In the genomic region with DNA sequence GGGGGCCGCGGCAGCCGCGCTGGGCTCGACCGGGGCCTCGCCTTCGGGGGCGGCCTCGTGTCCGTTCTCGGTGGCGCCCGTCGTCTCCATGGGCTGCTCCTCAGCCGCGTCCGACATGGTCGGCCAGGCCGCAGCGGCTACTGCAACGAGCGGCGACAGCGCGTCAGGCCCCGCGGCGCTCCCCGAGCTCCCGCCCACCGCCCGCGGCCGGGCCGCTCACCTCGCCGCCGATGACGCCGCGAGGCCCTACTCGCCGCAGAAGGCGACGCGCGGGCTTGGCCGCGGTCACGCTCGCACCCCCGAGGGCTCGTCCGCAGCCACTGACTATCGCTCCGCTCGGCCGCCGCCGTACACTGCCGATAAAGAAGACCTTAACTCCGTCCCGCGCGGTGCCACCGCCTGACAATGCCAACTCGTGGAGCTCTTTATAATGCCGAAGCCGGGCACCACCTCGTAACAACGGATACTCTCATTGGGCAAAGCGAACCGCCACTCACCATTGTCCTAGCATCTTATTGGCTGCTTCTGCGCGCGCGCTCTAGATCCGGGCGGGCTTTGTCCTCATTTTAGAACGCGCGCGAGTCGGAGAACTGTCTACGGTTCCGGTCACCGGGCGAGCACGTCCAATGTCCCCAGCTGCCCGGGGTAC, we compare ENCODE assay signal across 8 mouse cellular contexts. TPM values are rescaled to one million over a fixed set of nuclear protein-coding genes. Genes with fewer than 3 reads are reported as not detected.
DNase-seq lines count a peak whose midpoint lies in the region; ATAC-seq lines count a peak whose summit lies in the region.

A gene (minus strand): TSS at position 401 of the 649 bp plus-strand sequence.

- H3K27ac ChIP-seq in hindbrain, embryonic 13.5 days: peak within 1 kb of the TSS; percentile 97

- H3K4me1 ChIP-seq in hindbrain, embryonic 13.5 days (replicated peaks): peaks cover 46% of the 10 kb centered on the region

- H3K36me3 ChIP-seq in hindbrain, embryonic 13.5 days: peaks cover 37% of the 10 kb centered on the region

- H3K9ac ChIP-seq in hindbrain, embryonic 13.5 days: peak within 1 kb of the TSS; percentile 99

- WGBS in hindbrain, embryonic 13.5 days: under 1% methylated on average over 83 of the region's 91 CpGs

- no peaks in the 10 kb centered on the region for H3K27me3 ChIP-seq in hindbrain, embryonic 13.5 days

- H3K4me3 ChIP-seq in hindbrain, embryonic 13.5 days: peak within 1 kb of the TSS; percentile 96

- H3K9me3 ChIP-seq in hindbrain, embryonic 13.5 days: no peaks in the 10 kb centered on the region

- DNase-seq in NIH3T3 (ENCODE audit: low read depth): peak; percentile 98
- DNase-seq in cerebellum, postnatal 10 days: peak; percentile 98 to 99
- peak; percentile 97 to 98 for DNase-seq in frontal cortex, postnatal 14 days (ENCODE audit: low spot score in 2 of 2)
- DNase-seq in layer of hippocampus, postnatal 25 days (ENCODE audit: extremely low spot score in 1 of 2, low spot score in 1 of 2): peak; percentile 95 to 97
- peak; percentile 98 for DNase-seq in lung, postnatal 25 days (ENCODE audit: low spot score)
- peak; percentile 100 for DNase-seq in retina, embryonic 14.5 days (ENCODE audit: low spot score)
- DNase-seq in thymus, postnatal 4 days: peak; percentile 95

- ATAC-seq in hindbrain, embryonic 13.5 days (ENCODE audit: low FRiP score): peak; percentile 95

- peak within 1 kb of the TSS; percentile 95 for H3K4me2 ChIP-seq in hindbrain, embryonic 13.5 days

RNA-seq across cellular contexts. Expression of the gene that starts here (rescaled TPM):
- 400 and 427 TPM in 2 replicates for polyA plus RNA-seq in hindbrain, embryonic 13.5 days (2015; fragmentation: Nextera tagmentation; extraction: Ambion mirVana)
- 100 to 1,000 TPM; 154 to 161 TPM for total RNA-seq in layer of hippocampus, postnatal 25 days (2021)

Comparison
In these comparisons a context has a peak if more than half of its experiments do, and no peak if none do; other contexts are left out.
1. Peak in every context shown above with its lines: DNase-seq, ATAC-seq, H3K4me3 ChIP-seq and H3K27ac ChIP-seq.